Mouse (Mus musculus) kidney, embryonic 15.5 days (tissue): ENCODE results near the gene Arpc5l. TPM values are rescaled to one million over a fixed set of nuclear protein-coding genes. Genes with fewer than 3 reads are reported as not detected.

Source experiments
- ATAC-seq: fragments of 200-750 bp; cut with Nextera tagmentation; replicated peaks from 2 replicates; pipeline ENCODE4 v1.8.0; 2017; ENCODE audit warnings: moderate TSS enrichment; ENCODE audit not compliant: low FRiP score
- H3K27ac ChIP-seq: fragments of 300-500 bp; sonication (generic); 2 replicates; pipeline ENCODE4 v1.5.1; 2015; ENCODE audit warnings: mild to moderate bottlenecking, inconsistent platforms
- H3K27me3 ChIP-seq: fragments of 300-500 bp; sonication (generic); 2 replicates; pipeline ENCODE4 v1.6.1; 2015; ENCODE audit warnings: inconsistent platforms
- H3K36me3 ChIP-seq: fragments of 300-500 bp; sonication (generic); 2 replicates; pipeline ENCODE4 v1.6.1; 2015; ENCODE audit warnings: inconsistent platforms
- H3K4me1 ChIP-seq: fragments of 300-500 bp; sonication (generic); 2 replicates; pipeline ENCODE4 v1.6.1; 2015; ENCODE audit warnings: inconsistent platforms
- H3K4me2 ChIP-seq: fragments of 300-500 bp; sonication (generic); 2 replicates; pipeline ENCODE4 v1.6.1; 2015; ENCODE audit warnings: moderate library complexity, mild to moderate bottlenecking, inconsistent platforms
- H3K4me3 ChIP-seq: fragments of 300-500 bp; sonication (generic); replicated peaks from 2 replicates; pipeline ENCODE4 v1.5.1; 2015; ENCODE audit warnings: mild to moderate bottlenecking, inconsistent platforms
- H3K9ac ChIP-seq: fragments of 300-500 bp; sonication (generic); 2 replicates; pipeline ENCODE4 v1.6.1; 2015; ENCODE audit warnings: mild to moderate bottlenecking, inconsistent platforms
- H3K9me3 ChIP-seq: fragments of 300-500 bp; sonication (generic); replicated peaks from 2 replicates; pipeline ENCODE4 v1.6.1; 2016; ENCODE audit warnings: inconsistent platforms
- WGBS: fragments of 180-500 bp; shearing (Covaris S2); methylation state at CpG from one replicate; pipeline ENCODE4 v1.1.7; 2015; ENCODE audit warnings: mixed read lengths; 5-methylcytosine and 5-hydroxymethylcytosine counted together
- polyA plus RNA-seq: library from polyadenylated mRNA; unstranded; fragments of >200 nt; fragmentation: Nextera tagmentation; extraction: Ambion mirVana; gene quantifications from 2 replicates; pipeline ENCODE4 v1.2.1, GENCODE M21; 2015

Arpc5l gene
- 131 and 132 TPM in 2 replicates for polyA plus RNA-seq

DNA sequence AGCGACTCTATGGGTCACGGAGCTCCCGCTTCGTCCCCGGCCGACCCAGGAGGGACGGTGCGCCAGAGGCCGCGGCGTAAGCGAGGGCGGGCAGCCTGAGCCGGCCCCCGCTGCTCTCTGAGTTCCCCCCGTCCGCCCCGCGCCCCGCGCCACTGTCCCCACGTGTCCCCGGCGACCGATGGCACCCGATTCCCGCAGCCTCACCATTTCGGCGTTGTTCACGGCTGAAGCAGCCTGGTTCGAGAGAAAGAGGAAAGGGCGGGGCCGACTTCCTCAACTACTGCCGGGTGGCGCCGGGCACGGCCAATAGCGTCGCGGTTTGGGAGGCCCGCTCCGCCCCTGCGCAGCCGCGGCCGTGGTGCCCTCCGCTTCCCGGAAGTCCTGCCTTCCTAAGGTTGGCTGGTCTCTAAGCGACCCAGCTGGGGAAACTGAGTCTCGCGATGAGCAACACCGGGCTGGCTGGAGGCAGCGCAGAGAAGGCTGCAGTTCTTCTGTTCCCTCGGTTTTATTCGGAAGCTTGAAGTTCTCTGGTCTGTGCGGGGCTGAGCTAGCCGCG is at the start of gene Arpc5l:
Gene Arpc5l (plus strand): TSS at position 469 of the 556 bp plus-strand sequence.
- H3K4me3 ChIP-seq = peak within 1 kb of the TSS; percentile 79
- ATAC-seq = peak; percentile 87
- WGBS = under 1% methylated on average over 58 of the region's 58 CpGs

DNA sequence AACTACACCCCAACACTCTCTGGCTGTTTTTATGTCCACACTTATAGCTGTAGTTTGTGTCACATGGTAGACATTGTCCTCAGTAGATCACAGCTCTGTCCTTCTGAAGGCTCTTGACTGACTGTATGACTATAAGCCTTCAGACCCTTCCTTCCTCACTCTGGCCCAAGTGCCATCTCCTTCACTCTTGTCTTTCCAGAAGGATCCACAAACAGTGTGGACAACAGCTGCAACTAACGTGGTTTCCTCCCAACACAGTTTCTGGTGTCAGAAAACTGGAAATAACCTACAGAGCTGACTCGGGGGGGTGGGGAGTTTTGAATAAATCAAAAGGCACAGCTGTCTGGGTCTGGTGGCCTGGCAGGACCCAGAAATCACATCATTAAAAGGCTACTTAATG is 49.1 kb upstream of the Arpc5l start:
- H3K4me1 ChIP-seq = no peaks in the 10 kb centered on the region; the same call in 1 of the 2 replicates
- 46% methylated on average over 2 of the region's 2 CpGs for WGBS
- no peaks in the 10 kb centered on the region for H3K27me3 ChIP-seq
- H3K9me3 ChIP-seq = no peaks in the 10 kb centered on the region
- no peak overlapping the region for H3K4me3 ChIP-seq
- H3K9ac ChIP-seq = no peak overlapping the region
- no peak for ATAC-seq
- no peak overlapping the region for H3K4me2 ChIP-seq
- no peak overlapping the region for H3K27ac ChIP-seq
- H3K36me3 ChIP-seq = no peaks in the 10 kb centered on the region

More for the DNA sequence above, at the start of gene Arpc5l:
- Histone ChIP-seq H3K36me3 (peaks cover 39% of the 10 kb centered on the region), H3K4me1 (peaks cover 60% of the 10 kb centered on the region), H3K27me3 (no peaks in the 10 kb centered on the region), H3K4me2 (peak within 1 kb of the TSS; percentile 79), H3K9ac (peak within 1 kb of the TSS; percentile 92), H3K27ac (peak within 1 kb of the TSS; percentile 93), H3K9me3 (no peaks in the 10 kb centered on the region)

DNA sequence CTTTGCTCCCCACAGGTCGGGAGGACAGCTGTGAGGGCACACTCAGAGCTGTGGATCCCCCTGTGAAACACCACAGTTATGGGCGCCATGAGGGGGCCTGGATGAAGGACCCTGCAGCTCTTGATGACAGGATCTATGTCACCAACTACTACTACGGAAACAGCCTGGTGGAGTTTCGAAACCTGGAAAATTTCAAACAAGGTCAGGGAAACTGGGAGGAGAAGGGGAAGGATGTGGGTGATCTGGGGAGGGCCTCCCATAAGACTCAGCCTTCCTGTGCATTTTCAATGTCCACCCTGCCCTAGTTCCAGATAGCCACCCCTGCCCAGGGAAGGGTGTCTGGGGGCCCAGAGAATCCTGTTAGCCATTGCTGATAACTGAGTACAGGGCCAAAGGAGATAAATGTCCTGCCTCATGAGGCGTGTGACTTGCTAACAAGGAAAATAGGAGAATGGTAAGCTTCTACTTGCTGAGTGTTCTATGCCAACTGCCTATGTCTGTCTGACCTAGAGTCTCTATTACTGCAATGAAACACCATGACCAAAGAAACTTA is 47.4 kb upstream of the Arpc5l start:
- Histone ChIP-seq H3K27ac (no peak overlapping the region), H3K36me3 (no peaks in the 10 kb centered on the region), H3K4me3 (no peak overlapping the region), H3K9ac (no peak overlapping the region), H3K4me2 (no peak overlapping the region), H3K27me3 (no peaks in the 10 kb centered on the region), H3K4me1 (no peaks in the 10 kb centered on the region), H3K9me3 (no peaks in the 10 kb centered on the region)
- ATAC-seq = no peak
- WGBS = 85% methylated on average over 5 of the region's 5 CpGs

DNA sequence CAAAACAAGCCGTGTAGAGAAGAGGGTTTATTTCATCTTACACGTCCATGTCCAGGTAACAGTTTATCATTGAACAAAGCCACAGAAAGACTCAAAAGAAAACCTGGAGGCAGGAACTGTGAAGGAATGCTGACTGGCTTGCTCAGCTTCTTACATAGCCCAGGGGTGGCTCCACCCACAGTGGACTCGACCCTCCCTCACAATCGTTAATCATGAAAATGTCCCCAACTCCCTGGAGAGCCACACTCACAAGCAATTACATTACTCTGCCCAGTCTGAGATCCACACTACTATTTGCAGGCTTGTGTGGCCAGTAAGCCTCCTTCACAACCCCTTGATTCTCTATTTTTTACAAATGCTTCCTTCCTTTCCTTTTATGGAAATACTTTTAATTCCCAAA is 41.0 kb upstream of the Arpc5l start:
- no peaks in the 10 kb centered on the region for H3K27me3 ChIP-seq
- H3K4me2 ChIP-seq = peak overlapping the region; percentile 10; the same call in 1 of the 2 replicates
- H3K4me1 ChIP-seq = peaks cover 10% of the 10 kb centered on the region
- H3K4me3 ChIP-seq = no peak overlapping the region
- no peak overlapping the region for H3K9ac ChIP-seq
- peak overlapping the region; percentile 60; the same call in 1 of the 2 replicates for H3K27ac ChIP-seq
- H3K36me3 ChIP-seq = no peaks in the 10 kb centered on the region
- ATAC-seq = peak; percentile 93
- H3K9me3 ChIP-seq = no peaks in the 10 kb centered on the region
- WGBS = 9% methylated on average over 4 of the region's 4 CpGs

DNA sequence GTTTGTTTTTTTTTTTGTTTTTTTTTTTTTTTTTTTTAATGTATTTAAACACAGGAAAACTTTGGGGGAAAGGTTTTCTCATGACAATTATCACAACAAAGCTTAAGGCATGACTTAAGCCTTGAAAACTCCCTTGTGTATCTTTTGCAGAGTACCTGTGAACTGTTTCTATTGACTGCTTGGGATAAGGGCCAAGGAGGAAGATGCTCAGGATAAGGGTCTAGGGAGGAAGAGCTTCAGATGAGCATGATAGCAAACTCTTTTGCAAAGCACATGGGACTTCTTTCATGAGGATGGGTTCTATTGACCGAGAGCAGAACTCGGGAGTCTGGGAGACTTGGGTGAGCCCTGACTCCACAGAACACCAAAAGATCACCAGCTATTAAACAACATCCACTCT is 35.5 kb upstream of the Arpc5l start:
- Histone ChIP-seq H3K27me3 (no peaks in the 10 kb centered on the region), H3K4me2 (no peak overlapping the region), H3K9ac (no peak overlapping the region), H3K36me3 (no peaks in the 10 kb centered on the region), H3K4me1 (no peaks in the 10 kb centered on the region), H3K4me3 (no peak overlapping the region), H3K9me3 (no peaks in the 10 kb centered on the region), H3K27ac (no peak overlapping the region)
- WGBS = 91% methylated on average over 2 of the region's 2 CpGs
- no peak for ATAC-seq

DNA sequence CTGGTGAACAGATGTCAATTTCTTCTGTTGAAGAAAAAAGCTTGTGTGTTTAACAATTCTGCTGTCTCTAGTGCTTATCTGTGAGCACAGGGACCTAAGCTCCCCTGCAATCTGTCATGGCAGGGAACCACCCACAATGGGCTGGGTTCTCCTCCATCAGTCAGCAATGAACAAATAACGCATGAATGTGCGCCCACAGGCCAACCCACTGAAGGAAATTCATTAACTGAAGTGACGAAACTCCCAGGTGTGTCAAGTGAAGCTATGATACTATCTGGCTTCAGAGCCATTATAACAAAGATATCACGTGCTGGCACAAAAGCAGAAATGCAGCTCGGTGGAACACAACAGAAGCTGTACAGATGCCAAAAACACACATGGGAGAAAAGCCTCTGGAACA is 35.1 kb upstream of the Arpc5l start:
- Histone ChIP-seq H3K4me3 (no peak overlapping the region), H3K9ac (no peak overlapping the region), H3K27ac (no peak overlapping the region), H3K27me3 (no peaks in the 10 kb centered on the region), H3K4me2 (no peak overlapping the region), H3K4me1 (no peaks in the 10 kb centered on the region), H3K36me3 (no peaks in the 10 kb centered on the region), H3K9me3 (no peaks in the 10 kb centered on the region)
- no peak for ATAC-seq
- 78% methylated on average over 5 of the region's 5 CpGs for WGBS

DNA sequence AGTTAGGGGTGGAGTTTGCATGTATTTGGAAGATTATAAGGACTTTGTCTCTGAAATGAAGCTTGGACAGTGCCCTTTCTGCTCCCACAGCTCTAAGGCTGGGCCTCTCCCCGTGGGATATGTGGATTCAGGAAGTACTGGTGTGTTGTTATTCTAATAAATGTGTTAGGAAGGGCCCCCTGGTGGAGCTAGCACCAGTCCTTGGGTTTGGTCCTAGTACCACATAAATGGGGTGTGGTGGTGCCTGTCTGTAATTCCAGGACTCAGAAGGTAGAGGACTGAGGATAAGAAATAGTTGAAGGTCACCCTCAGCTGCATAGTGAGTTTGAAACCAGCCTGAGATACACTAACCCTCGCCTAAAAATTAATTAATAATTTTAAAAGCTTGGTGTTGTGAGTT is 31.9 kb upstream of the Arpc5l start:
- no peaks in the 10 kb centered on the region for H3K4me1 ChIP-seq
- H3K36me3 ChIP-seq = no peaks in the 10 kb centered on the region
- H3K9ac ChIP-seq = no peak overlapping the region
- ATAC-seq = no peak
- 28% methylated on average over 2 of the region's 2 CpGs for WGBS
- no peak overlapping the region for H3K4me2 ChIP-seq
- no peak overlapping the region for H3K4me3 ChIP-seq
- H3K27ac ChIP-seq = no peak overlapping the region
- H3K27me3 ChIP-seq = no peaks in the 10 kb centered on the region
- no peaks in the 10 kb centered on the region for H3K9me3 ChIP-seq

DNA sequence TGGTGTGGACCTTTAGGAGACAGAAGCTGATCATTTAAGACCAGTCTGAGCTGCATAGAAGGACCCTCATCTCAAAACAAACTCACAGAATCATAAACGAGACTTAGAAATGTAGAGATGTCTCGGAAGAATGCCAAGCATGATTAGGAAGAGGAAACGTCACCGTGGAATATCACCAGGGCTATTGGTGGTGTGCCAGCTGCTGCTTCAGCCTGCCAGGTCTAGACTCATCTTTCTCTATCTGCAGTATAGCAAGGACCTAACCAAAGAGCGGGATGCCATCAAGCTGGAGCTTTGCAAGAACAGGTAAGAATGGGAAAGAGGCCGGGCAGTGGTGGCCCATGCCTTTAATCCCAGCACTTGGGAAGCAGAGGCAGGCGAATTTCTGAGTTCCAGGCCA is 31.4 kb upstream of the Arpc5l start:
- 82% methylated on average over 7 of the region's 7 CpGs for WGBS
- H3K9me3 ChIP-seq = no peaks in the 10 kb centered on the region
- no peak overlapping the region for H3K27ac ChIP-seq
- no peak overlapping the region for H3K4me2 ChIP-seq
- H3K36me3 ChIP-seq = no peaks in the 10 kb centered on the region
- no peaks in the 10 kb centered on the region for H3K4me1 ChIP-seq
- no peak for ATAC-seq
- no peaks in the 10 kb centered on the region for H3K27me3 ChIP-seq
- H3K9ac ChIP-seq = no peak overlapping the region
- H3K4me3 ChIP-seq = no peak overlapping the region

DNA sequence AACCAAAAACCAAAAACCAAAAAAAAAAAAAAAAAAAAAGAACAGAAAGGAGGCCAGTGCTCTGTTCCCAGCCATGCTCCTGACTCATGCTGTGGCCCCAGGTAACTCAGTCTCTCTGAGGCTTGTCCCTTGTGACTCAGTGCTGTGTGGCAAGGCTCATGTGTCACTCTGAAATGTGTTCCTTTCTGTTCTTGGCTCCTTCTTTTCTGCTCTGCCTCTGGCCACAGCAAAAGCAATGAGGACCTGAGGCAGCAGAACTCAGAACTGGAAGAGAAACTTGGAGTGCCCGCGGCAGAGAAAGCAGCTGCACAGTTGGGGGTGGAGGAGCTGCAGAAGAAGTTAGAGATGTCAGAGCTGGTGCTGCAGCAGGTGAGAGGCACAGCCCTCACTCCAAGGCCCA is 31.0 kb upstream of the Arpc5l start:
- Histone ChIP-seq H3K4me2 (no peak overlapping the region), H3K9ac (no peak overlapping the region), H3K36me3 (no peaks in the 10 kb centered on the region), H3K4me3 (no peak overlapping the region), H3K9me3 (no peaks in the 10 kb centered on the region), H3K4me1 (no peaks in the 10 kb centered on the region), H3K27me3 (no peaks in the 10 kb centered on the region), H3K27ac (no peak overlapping the region)
- WGBS = 44% methylated on average over 2 of the region's 2 CpGs
- no peak for ATAC-seq

DNA sequence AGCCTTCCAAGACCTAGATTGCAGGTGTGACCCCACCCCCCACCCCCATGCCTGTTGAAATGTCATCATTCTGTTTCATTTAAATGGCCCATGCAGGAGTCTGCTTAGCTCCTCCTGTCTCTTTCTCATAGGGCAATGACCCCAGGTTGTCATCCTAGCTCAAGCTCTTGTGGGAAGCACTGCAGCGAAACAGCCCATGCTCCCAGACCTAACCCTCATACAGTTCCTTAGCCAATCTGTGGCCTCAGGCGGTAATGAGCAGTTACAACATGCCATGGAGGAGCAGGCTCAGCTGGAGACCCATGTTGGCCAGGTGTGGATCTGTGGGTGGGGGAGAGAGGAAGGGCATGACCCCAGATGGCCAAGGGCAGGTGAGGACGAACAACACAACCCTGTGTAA is 30.0 kb upstream of the Arpc5l start:
- no peak for ATAC-seq
- Histone ChIP-seq H3K4me3 (no peak overlapping the region), H3K27ac (no peak overlapping the region), H3K4me1 (no peaks in the 10 kb centered on the region), H3K4me2 (no peak overlapping the region), H3K36me3 (no peaks in the 10 kb centered on the region), H3K9me3 (no peaks in the 10 kb centered on the region), H3K9ac (no peak overlapping the region), H3K27me3 (no peaks in the 10 kb centered on the region)
- 70% methylated on average over 3 of the region's 3 CpGs for WGBS

DNA sequence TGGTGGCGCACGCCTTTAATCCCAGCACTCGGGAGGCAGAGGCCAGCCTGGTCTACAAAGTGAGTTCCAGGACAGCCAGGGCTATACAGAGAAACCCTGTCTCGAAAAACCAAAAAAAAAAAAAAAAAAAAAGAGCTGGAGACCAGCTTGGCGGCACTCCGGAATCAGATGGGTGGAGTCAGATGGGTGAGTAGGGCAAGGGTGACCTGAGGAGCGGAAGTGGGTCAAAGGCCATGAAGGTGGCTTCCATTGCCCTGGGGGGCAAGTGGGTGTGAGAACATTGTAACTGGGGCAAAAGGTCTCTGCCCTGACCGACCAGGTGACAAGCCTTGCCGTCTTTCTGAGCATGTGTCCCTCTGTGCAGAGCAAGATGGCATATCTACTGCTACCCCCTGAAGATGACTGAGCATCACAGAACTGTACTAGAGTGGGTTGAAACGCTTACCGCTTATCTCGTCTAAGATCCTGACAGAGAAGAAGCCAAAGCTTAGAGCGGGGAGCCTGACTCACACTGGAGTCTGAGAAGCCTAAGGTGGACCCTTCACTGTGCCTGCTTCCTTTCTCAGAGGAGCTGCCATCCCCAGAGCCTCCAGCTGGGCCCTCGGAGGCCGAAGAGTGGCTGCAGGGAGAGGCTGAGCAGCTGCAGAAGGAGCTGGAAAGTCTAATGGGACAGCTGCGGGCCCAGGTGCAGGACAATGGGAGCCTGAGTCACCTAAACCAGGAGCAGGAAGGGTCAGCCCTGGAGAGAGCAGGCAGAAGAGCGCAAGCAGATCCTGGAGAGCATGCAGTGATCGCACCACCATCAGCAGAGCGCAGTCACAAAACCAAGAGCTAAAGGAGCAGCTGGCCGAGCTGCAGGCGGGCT is 29.0 kb upstream of the Arpc5l start:
- Histone ChIP-seq H3K9ac (no peak overlapping the region), H3K4me1 (no peaks in the 10 kb centered on the region), H3K27me3 (no peaks in the 10 kb centered on the region), H3K9me3 (no peaks in the 10 kb centered on the region), H3K4me2 (no peak overlapping the region), H3K36me3 (no peaks in the 10 kb centered on the region), H3K27ac (no peak overlapping the region), H3K4me3 (no peak overlapping the region)
- no peak for ATAC-seq
- 81% methylated on average over 21 of the region's 21 CpGs for WGBS

DNA sequence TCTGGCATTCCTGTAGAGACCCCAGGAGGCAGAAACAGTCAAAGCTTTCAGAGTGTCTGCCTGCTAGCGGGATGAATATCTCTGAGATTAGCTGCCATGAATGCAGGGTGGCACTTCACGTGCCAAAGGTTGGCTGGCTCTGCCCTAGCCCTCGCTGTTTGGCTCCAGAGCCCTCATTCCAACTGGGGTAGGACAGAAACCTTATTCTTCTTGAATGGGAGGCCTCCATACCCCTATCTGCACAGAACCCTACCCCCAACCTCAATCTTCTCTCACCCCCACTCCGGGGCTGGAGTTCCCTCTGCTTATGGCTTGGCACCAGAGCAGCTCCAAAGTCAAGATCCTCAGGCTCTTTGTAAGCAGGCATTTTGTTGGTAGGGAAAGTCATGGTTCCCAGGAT is 27.3 kb upstream of the Arpc5l start:
- no peaks in the 10 kb centered on the region for H3K27me3 ChIP-seq
- H3K9ac ChIP-seq = no peak overlapping the region
- H3K9me3 ChIP-seq = no peaks in the 10 kb centered on the region
- no peak overlapping the region for H3K27ac ChIP-seq
- H3K4me1 ChIP-seq = no peaks in the 10 kb centered on the region
- H3K4me2 ChIP-seq = no peak overlapping the region
- WGBS = 77% methylated on average over 4 of the region's 4 CpGs
- no peaks in the 10 kb centered on the region for H3K36me3 ChIP-seq
- no peak overlapping the region for H3K4me3 ChIP-seq
- ATAC-seq = no peak
